Mouse (Mus musculus) MEL (cell line): ENCODE results near the gene Lhx1. TPM values are rescaled to one million over a fixed set of nuclear protein-coding genes. Genes with fewer than 3 reads are reported as not detected.

Source experiments
- DNase-seq: peaks from one replicate; pipeline ENCODE4 v3.0.0; 2011; ENCODE audit warnings: low read depth, low spot score
- H3K27ac ChIP-seq: 2 replicates; pipeline ENCODE4 v1.5.1; 2012; ENCODE audit warnings: low read depth, mild to moderate bottlenecking, control low read depth, low read length, moderate library complexity; ENCODE audit not compliant: control insufficient read depth
- H3K27me3 ChIP-seq, 2 experiments: fragments of 150-350 bp in 1 of 2; sonication (generic) in 1 of 2; 2 replicates each; pipeline ENCODE4 v1.6.1; 2012; ENCODE audit warnings: low read length in 2 of 2, mild to moderate bottlenecking in 2 of 2, improper control_type of control experiment in 1 of 2, moderate library complexity in 1 of 2; ENCODE audit not compliant: insufficient read depth in 2 of 2, control insufficient read depth in 1 of 2
- H3K36me3 ChIP-seq, 2 experiments: 2 replicates each; pipeline ENCODE4 v1.6.1; 2012 to 2014; ENCODE audit warnings: low read length in 2 of 2, improper control_type of control experiment in 1 of 2, inconsistent platforms in 1 of 2, mild to moderate bottlenecking in 1 of 2; ENCODE audit not compliant: insufficient read depth in 2 of 2, control insufficient read depth in 1 of 2
- H3K4me1 ChIP-seq, 2 experiments: fragments of 150-350 bp in 1 of 2; sonication (generic) in 1 of 2; 2 replicates each; pipeline ENCODE4 v1.6.1; 2012; ENCODE audit warnings: low read length in 2 of 2, improper control_type of control experiment in 1 of 2, mild to moderate bottlenecking in 1 of 2; ENCODE audit not compliant: insufficient read depth in 2 of 2, control insufficient read depth in 1 of 2
- H3K4me3 ChIP-seq, 2 experiments: fragments of 150-350 bp in 1 of 2; sonication (generic) in 1 of 2; 2 replicates each; pipeline ENCODE4 v1.5.1; 2012; ENCODE audit warnings: low read depth in 2 of 2, low read length in 2 of 2, mild to moderate bottlenecking in 2 of 2, moderate library complexity in 2 of 2, control low read depth in 1 of 2, improper control_type of control experiment in 1 of 2; ENCODE audit not compliant: control insufficient read depth in 1 of 2, insufficient read depth in 1 of 2
- H3K79me2 ChIP-seq: 2 replicates; pipeline ENCODE4 v1.6.1; 2012; ENCODE audit warnings: mild to moderate bottlenecking, low read length, moderate library complexity; ENCODE audit not compliant: control insufficient read depth, poor library complexity, insufficient read depth
- H3K9ac ChIP-seq: 2 replicates; pipeline ENCODE4 v1.6.1; 2012; ENCODE audit warnings: low read depth, mild to moderate bottlenecking, control low read depth, low read length, moderate library complexity; ENCODE audit not compliant: control insufficient read depth, poor library complexity, severe bottlenecking
- H3K9me3 ChIP-seq: fragments of 150-350 bp; sonication (generic); replicated peaks from 2 replicates; pipeline ENCODE4 v1.6.1; 2012; ENCODE audit warnings: mild to moderate bottlenecking, low read length, improper control_type of control experiment, moderate library complexity; ENCODE audit not compliant: insufficient read depth
- BHLHE40 ChIP-seq: IDR thresholded peaks from 2 replicates; pipeline ENCODE4 v1.6.1; 2012; ENCODE audit warnings: low read depth, mild to moderate bottlenecking, inconsistent platforms, low read length, improper control_type of control experiment, borderline replicate concordance
- CHD2 ChIP-seq: IDR thresholded peaks from 2 replicates; pipeline ENCODE4 v1.6.1; 2011; ENCODE audit warnings: low read length, improper control_type of control experiment
- CTCF ChIP-seq, 3 experiments: IDR thresholded peaks in 2 of 3; conservative IDR thresholded peaks in 1 of 3; 2 replicates each; pipeline ENCODE4 v1.5.1; 2011 to 2012; ENCODE audit warnings: low read length in 3 of 3, low read depth in 2 of 3, mild to moderate bottlenecking in 2 of 3, improper control_type of control experiment in 1 of 3, inconsistent platforms in 1 of 3, mixed read lengths in 1 of 3, moderate library complexity in 1 of 3; ENCODE audit not compliant: control insufficient read depth in 1 of 3, insufficient read depth in 1 of 3, poor library complexity in 1 of 3, severe bottlenecking in 1 of 3
- E2F4 ChIP-seq: IDR thresholded peaks from 2 replicates; pipeline ENCODE4 v1.6.1; 2011; ENCODE audit warnings: low read depth, low read length, improper control_type of control experiment, borderline replicate concordance
- ELF1 ChIP-seq: IDR thresholded peaks from 2 replicates; pipeline ENCODE4 v1.6.1; 2014; ENCODE audit warnings: low read depth, mild to moderate bottlenecking, inconsistent platforms, low read length, improper control_type of control experiment, moderate library complexity
- EP300 ChIP-seq, 2 experiments: IDR thresholded peaks; 2 replicates each; pipeline ENCODE4 v1.6.1; 2011; ENCODE audit warnings: improper control_type of control experiment in 2 of 2, low read length in 2 of 2, low read depth in 1 of 2, mild to moderate bottlenecking in 1 of 2
- ETS1 ChIP-seq: IDR thresholded peaks from 2 replicates; pipeline ENCODE4 v1.6.1; 2012; ENCODE audit warnings: low read depth, mild to moderate bottlenecking, inconsistent platforms, low read length, improper control_type of control experiment, moderate library complexity
- GABPA ChIP-seq: IDR thresholded peaks from 2 replicates; pipeline ENCODE4 v1.6.1; 2012; ENCODE audit warnings: low read depth, mild to moderate bottlenecking, inconsistent platforms, low read length, improper control_type of control experiment, moderate library complexity
- GATA1 ChIP-seq: IDR thresholded peaks from 2 replicates; pipeline ENCODE4 v1.6.1; 2011; ENCODE audit warnings: low read depth, low read length, improper control_type of control experiment
- JUND ChIP-seq: IDR thresholded peaks from 2 replicates; pipeline ENCODE4 v1.6.1; 2011; ENCODE audit warnings: low read depth, mild to moderate bottlenecking, improper control_type of control experiment, low read length
- KAT2A ChIP-seq: conservative IDR thresholded peaks from 2 replicates; pipeline ENCODE4 v1.6.1; 2012; ENCODE audit warnings: low read depth, low read length, improper control_type of control experiment, inconsistent platforms
- MAFK ChIP-seq: IDR thresholded peaks from 2 replicates; pipeline ENCODE4 v1.6.1; 2011; ENCODE audit warnings: low read depth, mild to moderate bottlenecking, low read length, improper control_type of control experiment, borderline replicate concordance
- MAX ChIP-seq: IDR thresholded peaks from 2 replicates; pipeline ENCODE4 v1.6.1; 2011; ENCODE audit warnings: low read length, improper control_type of control experiment
- MAZ ChIP-seq: IDR thresholded peaks from 2 replicates; pipeline ENCODE4 v1.6.1; 2012; ENCODE audit warnings: low read depth, mild to moderate bottlenecking, inconsistent platforms, low read length, improper control_type of control experiment
- MEF2A ChIP-seq: IDR thresholded peaks from 2 replicates; pipeline ENCODE4 v1.6.1; 2014; ENCODE audit warnings: low read depth, mild to moderate bottlenecking, inconsistent platforms, low read length, improper control_type of control experiment; ENCODE audit not compliant: poor library complexity, insufficient replicate concordance, severe bottlenecking; ENCODE audit errors: extremely low read depth
- MXI1 ChIP-seq: IDR thresholded peaks from 2 replicates; pipeline ENCODE4 v1.6.1; 2011; ENCODE audit warnings: mild to moderate bottlenecking, low read depth, low read length, improper control_type of control experiment
- MYB ChIP-seq: IDR thresholded peaks from 2 replicates; pipeline ENCODE4 v1.6.1; 2011; ENCODE audit warnings: mild to moderate bottlenecking, low read depth, low read length, improper control_type of control experiment
- MYC ChIP-seq: IDR thresholded peaks from 2 replicates; pipeline ENCODE4 v1.6.1; 2011; ENCODE audit warnings: low read depth, mild to moderate bottlenecking, low read length, improper control_type of control experiment, moderate library complexity
- NRF1 ChIP-seq: IDR thresholded peaks from 2 replicates; pipeline ENCODE4 v1.6.1; 2014; ENCODE audit warnings: low read depth, mild to moderate bottlenecking, inconsistent platforms, low read length, improper control_type of control experiment, moderate library complexity; ENCODE audit not compliant: poor library complexity, insufficient read depth, severe bottlenecking
- RAD21 ChIP-seq: IDR thresholded peaks from 2 replicates; pipeline ENCODE4 v1.6.1; 2011; ENCODE audit warnings: mild to moderate bottlenecking, low read depth, low read length, improper control_type of control experiment
- RCOR1 ChIP-seq: IDR thresholded peaks from 2 replicates; pipeline ENCODE4 v1.6.1; 2012; ENCODE audit warnings: low read depth, mild to moderate bottlenecking, inconsistent platforms, low read length, improper control_type of control experiment
- SIN3A ChIP-seq: IDR thresholded peaks from 2 replicates; pipeline ENCODE4 v1.6.1; 2012; ENCODE audit warnings: low read length, improper control_type of control experiment, inconsistent platforms
- SMC3 ChIP-seq: IDR thresholded peaks from 2 replicates; pipeline ENCODE4 v1.6.1; 2011; ENCODE audit warnings: low read depth, low read length, improper control_type of control experiment
- TAL1 ChIP-seq: IDR thresholded peaks from 2 replicates; pipeline ENCODE4 v1.6.1; 2012; ENCODE audit warnings: mild to moderate bottlenecking, inconsistent platforms, low read length, moderate library complexity, mixed read lengths
- TBP ChIP-seq: IDR thresholded peaks from 2 replicates; pipeline ENCODE4 v1.8.0; 2011; ENCODE audit warnings: low read depth, low read length, improper control_type of control experiment
- TCF12 ChIP-seq: IDR thresholded peaks from 2 replicates; pipeline ENCODE4 v1.6.1; 2014; ENCODE audit warnings: low read depth, mild to moderate bottlenecking, inconsistent platforms, low read length, improper control_type of control experiment, moderate library complexity
- UBTF ChIP-seq: IDR thresholded peaks from 2 replicates; pipeline ENCODE4 v1.6.1; 2012; ENCODE audit warnings: low read depth, mild to moderate bottlenecking, inconsistent platforms, low read length, improper control_type of control experiment, moderate library complexity, borderline replicate concordance; ENCODE audit not compliant: insufficient read depth
- ZC3H11A ChIP-seq: IDR thresholded peaks from 2 replicates; pipeline ENCODE4 v1.6.1; 2012; ENCODE audit warnings: low read depth, mild to moderate bottlenecking, inconsistent platforms, low read length, improper control_type of control experiment
- ZKSCAN1 ChIP-seq: IDR thresholded peaks from 2 replicates; pipeline ENCODE4 v1.6.1; 2012; ENCODE audit warnings: low read depth, mild to moderate bottlenecking, inconsistent platforms, low read length, improper control_type of control experiment, moderate library complexity
- ZNF384 ChIP-seq: IDR thresholded peaks from 2 replicates; pipeline ENCODE4 v1.6.1; 2012; ENCODE audit warnings: low read depth, mild to moderate bottlenecking, inconsistent platforms, low read length, improper control_type of control experiment
- polyA plus RNA-seq, 2 experiments: library from polyadenylated mRNA; stranded (reverse) in 1 of 2; unstranded in 1 of 2; fragments of >175 nt in 1 of 2; fragments of >200 nt in 1 of 2; gene quantifications; 2 replicates each; pipeline versions ENCODE4 v1.2.1 to v1.2.4; 2012; ENCODE audit warnings: low replicate concordance in 2 of 2, low read depth in 1 of 2; ENCODE audit not compliant: insufficient read length in 2 of 2, insufficient read depth in 1 of 2, missing spikeins in 1 of 2
- total RNA-seq: library from RNA; depleted of rRNA; stranded (reverse); fragments of 300-350 nt; gene quantifications from 2 replicates; pipeline ENCODE4 v1.2.3, GENCODE M21; 2012

Gene Lhx1
- total and polyA plus RNA-seq, 3 experiments: not detected

- no peaks in the 10 kb centered on the region for H3K9me3 ChIP-seq
- peak; percentile 34 for DNase-seq
- no peak for TF ChIP-seq MAZ
- no peak for TF ChIP-seq JUND
- no peak for TF ChIP-seq ZKSCAN1
- TF ChIP-seq EP300 (IDR thresholded peaks at IDR 0.05; ENCODE audit: low read depth in 1 of 2, low read length in 2 of 2): no peak
- no peak for TF ChIP-seq CHD2
- TF ChIP-seq ELF1: no peak
- no peak for TF ChIP-seq NRF1
- no peak for TF ChIP-seq GABPA
- no peak for TF ChIP-seq TBP
- no peak for TF ChIP-seq MAFK
- no peak for TF ChIP-seq TAL1
- TF ChIP-seq RAD21: no peak
- no peak for TF ChIP-seq CTCF (IDR thresholded peaks at IDR 0.05 in 2 of 3, conservative IDR thresholded peaks at IDR 0.05 in 1 of 3; ENCODE audit: control insufficient read depth in 1 of 3, insufficient read depth in 1 of 3, low read depth in 2 of 3, low read length in 3 of 3, poor library complexity in 1 of 3, severe bottlenecking in 1 of 3)
- TF ChIP-seq, all 39 proteins: peak for 0
- no peaks in the 10 kb centered on the region for H3K27me3 ChIP-seq
- H3K79me2 ChIP-seq: peaks cover 33% of the 10 kb centered on the region
- peaks cover 16 to 25% of the 10 kb centered on the region in 2 experiments for H3K4me1 ChIP-seq
- H3K9ac ChIP-seq: no peak overlapping the region
- no peak overlapping the region for H3K4me3 ChIP-seq
- no peak overlapping the region for H3K27ac ChIP-seq
- H3K36me3 ChIP-seq: peaks cover 5 to 45% of the 10 kb centered on the region in 2 experiments
These were observed 44.9 kb downstream of the Lhx1 start for GRCm38 (mm10) chr11:84480451-84480850.

GRCm38 (mm10) chr11:84476641-84477040, 48.7 kb downstream of the Lhx1 start:
- no peaks in the 10 kb centered on the region for H3K27me3 ChIP-seq
- H3K4me3 ChIP-seq: peak overlapping the region; percentile 32 to 50; a peak in 3 of 4 replicates
- DNase-seq: peak; percentile 84
- no peaks in the 10 kb centered on the region for H3K9me3 ChIP-seq
- H3K4me1 ChIP-seq: peaks cover 25 to 35% of the 10 kb centered on the region in 2 experiments
- H3K36me3 ChIP-seq: peaks cover 10 to 67% of the 10 kb centered on the region in 2 experiments
- H3K79me2 ChIP-seq: peaks cover 32% of the 10 kb centered on the region
- peak overlapping the region; percentile 55 for H3K9ac ChIP-seq
- peak overlapping the region; percentile 92 for H3K27ac ChIP-seq
- no peak for TF ChIP-seq ZKSCAN1
- TF ChIP-seq JUND: no peak
- peak; percentile 67; the same call in 1 of the 2 replicates for TF ChIP-seq RCOR1
- TF ChIP-seq BHLHE40: 0 out of 2 replicates have a peak, but pooled peaks have one; percentile 36
- no peak for TF ChIP-seq RAD21
- TF ChIP-seq MAX: no peak
- peak; percentile 69; the same call in 1 of the 2 replicates for TF ChIP-seq ETS1
- no peak for TF ChIP-seq UBTF
- TF ChIP-seq NRF1: no peak
- TF ChIP-seq EP300 (IDR thresholded peaks at IDR 0.05; ENCODE audit: low read depth in 1 of 2, low read length in 2 of 2): peak; percentile 85 to 93
- no peak for TF ChIP-seq E2F4
- peak; percentile 53 for TF ChIP-seq TCF12
- no peak for TF ChIP-seq MEF2A
- TF ChIP-seq TBP: no peak
- TF ChIP-seq KAT2A: no peak
- TF ChIP-seq MXI1: peak; percentile 35
- no peak for TF ChIP-seq ZC3H11A
- peak; percentile 59 for TF ChIP-seq MYB
- peak; percentile 80 for TF ChIP-seq GATA1
- peak; percentile 79 for TF ChIP-seq ZNF384
- peak; percentile 75; the same call in 1 of the 2 replicates for TF ChIP-seq SIN3A
- no peak for TF ChIP-seq MYC
- TF ChIP-seq MAZ: peak; percentile 96
- TF ChIP-seq SMC3: no peak
- no peak for TF ChIP-seq MAFK
